ENCODE assay signal across 9 mouse cellular contexts in genomic region chr12:71376966-71377365, GRCm38 (mm10).
A peak's percentile ranks its signal among the peaks of the same experiment; 100 is the strongest.
DNase-seq lines count a peak whose midpoint lies in the region; ATAC-seq and TF ChIP-seq lines count a peak whose summit lies in the region.
"Had no signal": no experiment of that assay in that cellular context is flagged by ENCODE, and none has a peak within 500 bp of the region (broad histone marks: within the 10 kb centered on the region; RNA-seq: fewer than 3 reads in every experiment).

No protein-coding gene starts in this region.

- no peak for TF ChIP-seq POLR2A in CH12.LX (IDR thresholded peaks at IDR 0.05; ENCODE audit: low read depth, low read length)

- ATAC-seq in kidney, embryonic 14.5 days (ENCODE audit: low FRiP score, low TSS enrichment): peak; percentile 77; the same call in 1 of the 2 replicates
- ATAC-seq in common myeloid progenitor, adult 5-6 weeks (replicated peaks; ENCODE audit: low read depth, poor library complexity, severe bottlenecking): peak; percentile 39

- TF ChIP-seq CTCF in CH12.LX (conservative IDR thresholded peaks at IDR 0.05 in 1 of 2, IDR thresholded peaks at IDR 0.05 in 1 of 2; ENCODE audit: low read depth in 2 of 2, low read length in 2 of 2): no peak

- no peaks in the 10 kb centered on the region for H3K36me3 ChIP-seq in kidney, embryonic 14.5 days (ENCODE audit: control insufficient read depth, insufficient read depth, low read length)
- H3K36me3 ChIP-seq in CH12.LX (replicated peaks in 1 of 2; ENCODE audit: control insufficient read depth in 1 of 2, insufficient read depth in 1 of 2, low read length in 1 of 2): no peaks in the 10 kb centered on the region
- H3K36me3 ChIP-seq: heart, embryonic 15.5 days had no signal

- no peaks in the 10 kb centered on the region for H3K9me3 ChIP-seq in kidney, embryonic 14.5 days (ENCODE audit: control insufficient read depth, low read length)
- no peaks in the 10 kb centered on the region for H3K9me3 ChIP-seq in CH12.LX (replicated peaks; ENCODE audit: low read length)
- H3K9me3 ChIP-seq: heart, embryonic 15.5 days had no signal

- peak; percentile 82 for TF ChIP-seq EP300 in CH12.LX (IDR thresholded peaks at IDR 0.05; ENCODE audit: low read length)

- TF ChIP-seq RAD21 in CH12.LX (IDR thresholded peaks at IDR 0.05; ENCODE audit: low read depth, low read length): no peak

- no peaks in the 10 kb centered on the region for H3K79me2 ChIP-seq in CH12.LX (replicated peaks; ENCODE audit: control insufficient read depth, extremely low read depth, insufficient read depth, poor library complexity, severe bottlenecking)

- dilution Hi-C loops in CH12.LX (cut with MboI; ENCODE audit: extremely low pct_ligation_motif_present, extremely low pct_unique_long_range_greater_than_20kb, low sequenced_read_pairs): no loop called here

- peak overlapping the region; percentile 42; the same call in 1 of the 2 replicates for H3K27ac ChIP-seq in kidney, embryonic 14.5 days (ENCODE audit: low read depth, low read length)
- no peak overlapping the region for H3K27ac ChIP-seq in CH12.LX (ENCODE audit: insufficient read depth, low read depth)
- H3K27ac ChIP-seq: heart, embryonic 15.5 days had no signal

- DNase-seq in kidney, adult 8-10 months: no peak
- DNase-seq in CH12.LX (ENCODE audit: extremely low read depth): peak; percentile 53
- peak; percentile 22 for DNase-seq in lung, postnatal 10 days
- DNase-seq in urinary bladder, postnatal 10 days (ENCODE audit: low spot score): no peak
- DNase-seq in T-cell, adult 2 months (ENCODE audit: low spot score): no peak
- DNase-seq in cerebellum, adult 11 months: no peak

- no peak overlapping the region for H3K9ac ChIP-seq in kidney, embryonic 14.5 days (ENCODE audit: low read depth, low read length)
- peak overlapping the region; percentile 47; the same call in 1 of the 2 replicates for H3K9ac ChIP-seq in CH12.LX (ENCODE audit: insufficient read depth, low read depth)
- H3K9ac ChIP-seq: heart, embryonic 15.5 days had no signal

- peaks cover 6% of the 10 kb centered on the region; the same call in 1 of the 2 replicates for H3K4me1 ChIP-seq in kidney, embryonic 14.5 days (ENCODE audit: control insufficient read depth, insufficient read depth, low read length)
- peaks cover 0 to 16% of the 10 kb centered on the region in 2 experiments; a peak in 3 of 4 replicates for H3K4me1 ChIP-seq in CH12.LX (ENCODE audit: control insufficient read depth in 1 of 2, insufficient read depth in 2 of 2)
- H3K4me1 ChIP-seq: heart, embryonic 15.5 days had no signal

- 9% methylated on average over 9 of the region's 9 CpGs for WGBS in kidney, embryonic 14.5 days

- in situ Hi-C loops in CH12.LX (cut with MboI; ENCODE audit: low pct_ligation_motif_present, low pct_unique_long_range_greater_than_20kb, low sequenced_read_pairs): no loop called here

- peak overlapping the region; percentile 24; the same call in 1 of the 2 replicates for H3K4me3 ChIP-seq in kidney, embryonic 14.5 days (ENCODE audit: low read length)
- H3K4me3 ChIP-seq in CH12.LX (replicated peaks in 1 of 3; ENCODE audit: low read depth in 2 of 3, low read length in 2 of 3, poor library complexity in 1 of 3): peak overlapping the region in 1 of 3 experiments; percentile 37
- H3K4me3 ChIP-seq: heart, embryonic 15.5 days had no signal

- no peaks in the 10 kb centered on the region for H3K27me3 ChIP-seq in kidney, embryonic 14.5 days (ENCODE audit: control insufficient read depth, insufficient read depth, low read length)
- H3K27me3 ChIP-seq in CH12.LX (replicated peaks): no peaks in the 10 kb centered on the region
- H3K27me3 ChIP-seq: heart, embryonic 15.5 days had no signal

- H3K4me2 ChIP-seq in kidney, embryonic 14.5 days (replicated peaks; ENCODE audit: low read depth, low read length): peak overlapping the region; percentile 40
- H3K4me2 ChIP-seq in CH12.LX (ENCODE audit: insufficient read depth, low read depth, poor library complexity, severe bottlenecking): peak overlapping the region; percentile 98
- H3K4me2 ChIP-seq: heart, embryonic 15.5 days had no signal

TF ChIP-seq in CH12.LX, 34 proteins besides CTCF, POLR2A, EP300 and RAD21:
- TF ChIP-seq POLR2AphosphoS2 (IDR thresholded peaks at IDR 0.05; ENCODE audit: low read depth, low read length): no peak
- peak; percentile 55 for TF ChIP-seq HCFC1 (IDR thresholded peaks at IDR 0.05; ENCODE audit: low read depth, low read length)
- no peak for TF ChIP-seq UBTF (IDR thresholded peaks at IDR 0.05; ENCODE audit: low read depth, low read length)
- peak; percentile 92 for TF ChIP-seq IRF4 (IDR thresholded peaks at IDR 0.05; ENCODE audit: low read depth, low read length)
- TF ChIP-seq RCOR1 (conservative IDR thresholded peaks at IDR 0.05; ENCODE audit: low read depth, low read length): no peak
- no peak for TF ChIP-seq ZKSCAN1 (IDR thresholded peaks at IDR 0.05; ENCODE audit: borderline replicate concordance, low read depth, low read length)
- TF ChIP-seq TBP (conservative IDR thresholded peaks at IDR 0.05; ENCODE audit: low read depth, low read length): 0 out of 2 replicates have a peak, but pooled peaks have one; percentile 17
- peak; percentile 29; the same call in 1 of the 2 replicates for TF ChIP-seq ETS1 (conservative IDR thresholded peaks at IDR 0.05; ENCODE audit: low read depth, low read length)
- TF ChIP-seq ZC3H11A (IDR thresholded peaks at IDR 0.05; ENCODE audit: low read depth, low read length): peak; percentile 38; the same call in 1 of the 2 replicates
- peak; percentile 64 for TF ChIP-seq BHLHE40 (IDR thresholded peaks at IDR 0.05; ENCODE audit: low read depth, low read length)
- peak; percentile 23; the same call in 1 of the 2 replicates for TF ChIP-seq MXI1 (IDR thresholded peaks at IDR 0.05; ENCODE audit: low read depth, low read length)
- peak; percentile 28; the same call in 1 of the 2 replicates for TF ChIP-seq TCF12 (IDR thresholded peaks at IDR 0.05; ENCODE audit: low read depth, low read length)
- 0 out of 2 replicates have a peak, but pooled peaks have one; percentile 16 for TF ChIP-seq MEF2A (IDR thresholded peaks at IDR 0.05; ENCODE audit: borderline replicate concordance, low read depth, low read length)
- peak; percentile 22; the same call in 1 of the 2 replicates for TF ChIP-seq MAX (IDR thresholded peaks at IDR 0.05; ENCODE audit: low read length)
- TF ChIP-seq CHD2 (IDR thresholded peaks at IDR 0.05; ENCODE audit: low read length): peak; percentile 67
- peak; percentile 88 for TF ChIP-seq ZNF384 (IDR thresholded peaks at IDR 0.05; ENCODE audit: low read depth, low read length)
TF ChIP-seq in CH12.LX: peak in this region for 12.

Comparison
In these comparisons a context has a peak if more than half of its experiments do, and no peak if none do; other contexts are left out.
1. DNase-seq: peak in CH12.LX (single experiment) and lung, postnatal 10 days (single experiment); none in kidney, adult 8-10 months (0 of 2), urinary bladder, postnatal 10 days (single experiment), T-cell, adult 2 months (single experiment) and cerebellum, adult 11 months (single experiment).